Mouse (Mus musculus) stomach, embryonic 14.5 days (tissue): ENCODE measurements around the gene Cd300ld3. TPM values are rescaled to one million over a fixed set of nuclear protein-coding genes. Genes with fewer than 3 reads are reported as not detected.
"Not testable (repeated sequence)": the region's sequence is repeated elsewhere in the genome, so short reads cannot be mapped to it uniquely, and the experiment has no call there.

Experiments
- ATAC-seq: fragments of 200-750 bp; cut with Nextera tagmentation; 2 replicates; pipeline ENCODE4 v1.8.0; 2017; ENCODE audit warnings: low read depth, moderate TSS enrichment; ENCODE audit not compliant: insufficient number of reproducible peaks, insufficient read depth, low FRiP score
- H3K27ac ChIP-seq: fragments of 300-500 bp; sonication (generic); 2 replicates; pipeline ENCODE4 v1.5.1; 2014; ENCODE audit warnings: mild to moderate bottlenecking, low read length, moderate library complexity, mixed read lengths
- H3K27me3 ChIP-seq: fragments of 300-500 bp; sonication (generic); 2 replicates; pipeline ENCODE4 v1.6.1; 2014; ENCODE audit warnings: low read length, control low read depth, mixed read lengths; ENCODE audit not compliant: control insufficient read depth, insufficient read depth
- H3K36me3 ChIP-seq: fragments of 300-500 bp; sonication (generic); 2 replicates; pipeline ENCODE4 v1.6.1; 2014; ENCODE audit warnings: mild to moderate bottlenecking, control low read depth, low read length, moderate library complexity, mixed read lengths; ENCODE audit not compliant: control insufficient read depth, insufficient read depth
- H3K4me1 ChIP-seq: fragments of 300-500 bp; sonication (generic); 2 replicates; pipeline ENCODE4 v1.6.1; 2014; ENCODE audit warnings: low read length, control low read depth, mixed read lengths; ENCODE audit not compliant: control insufficient read depth, insufficient read depth
- H3K4me2 ChIP-seq: fragments of 300-500 bp; sonication (generic); replicated peaks from 2 replicates; pipeline ENCODE4 v1.6.1; 2014; ENCODE audit warnings: low read depth, low read length, control low read depth
- H3K4me3 ChIP-seq: fragments of 300-500 bp; sonication (generic); 2 replicates; pipeline ENCODE4 v1.5.1; 2014; ENCODE audit warnings: low read depth, low read length, control low read depth
- H3K9ac ChIP-seq: fragments of 300-500 bp; sonication (generic); replicated peaks from 2 replicates; pipeline ENCODE4 v1.6.1; 2014; ENCODE audit warnings: low read depth, mild to moderate bottlenecking, control low read depth, low read length, moderate library complexity, mixed read lengths
- H3K9me3 ChIP-seq: fragments of 300-500 bp; sonication (generic); 2 replicates; pipeline ENCODE4 v1.6.1; 2016; ENCODE audit warnings: low read depth, low read length, control low read depth; ENCODE audit not compliant: control insufficient read depth
- WGBS: fragments of 180-500 bp; shearing (Covaris S2); extraction: QIAGEN DNeasy Blood & Tissue Kit; methylation state at CpG from one replicate; pipeline ENCODE4 v1.1.7; 2014; 5-methylcytosine and 5-hydroxymethylcytosine counted together
- polyA plus RNA-seq: library from polyadenylated mRNA; unstranded; fragments of >200 nt; fragmentation: Nextera tagmentation; extraction: Ambion mirVana; gene quantifications from 2 replicates; pipeline ENCODE4 v1.2.1, GENCODE M21; 2014

The Cd300ld3 gene
- polyA plus RNA-seq, 1 experiment from 2014 or later: not detected

GRCm38 (mm10) chr11:115037669-115038068, 10.5 kb downstream of the Cd300ld3 start, which contains the start of gene Cd300ld5:
Cd300ld5 (minus strand) TSS chr11:115037769.
- ATAC-seq: not testable (repeated sequence)

GRCm38 (mm10) chr11:115026912-115027311, 21.3 kb downstream of the Cd300ld3 start, which contains the start of gene Cd300ld4:
Cd300ld4 (minus strand) TSS chr11:115027012.
- H3K36me3 ChIP-seq, H3K4me3 ChIP-seq, H3K4me2 ChIP-seq, H3K4me1 ChIP-seq, H3K9me3 ChIP-seq, H3K27ac ChIP-seq, H3K27me3 ChIP-seq, ATAC-seq, H3K9ac ChIP-seq: not testable (repeated sequence)
- WGBS: no CpG with 5 or more reads among the region's 6 CpGs

More at GRCm38 (mm10) chr11:115037669-115038068, 10.5 kb downstream of the Cd300ld3 start, which contains the start of gene Cd300ld5:
- not testable (repeated sequence) for H3K4me3 ChIP-seq, H3K27me3 ChIP-seq, H3K4me1 ChIP-seq, H3K27ac ChIP-seq, H3K9me3 ChIP-seq, H3K36me3 ChIP-seq, H3K9ac ChIP-seq, H3K4me2 ChIP-seq
- no CpG with 5 or more reads among the region's 6 CpGs for WGBS

DNA sequence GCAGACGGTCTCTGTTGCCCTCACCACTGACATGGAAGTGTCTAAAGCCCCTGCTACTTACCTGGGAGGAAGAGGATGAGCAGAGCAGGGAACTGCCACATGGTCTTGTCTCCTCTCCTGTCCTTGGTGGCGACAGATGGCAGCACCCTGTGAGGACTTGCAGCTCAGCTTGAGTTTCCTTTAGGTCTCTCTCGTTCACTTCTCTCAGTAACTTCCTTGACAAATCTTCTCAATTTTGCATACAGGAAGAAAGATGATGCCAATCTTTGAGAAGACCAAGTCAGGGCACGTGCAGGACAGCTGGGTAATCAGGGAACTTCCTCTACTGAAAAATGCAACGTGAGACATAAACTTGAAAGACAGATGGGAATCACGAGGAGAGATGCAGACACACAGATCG, 32.1 kb downstream of the Cd300ld3 start, which contains the start of gene Cd300ld2:
TSS of gene Cd300ld2 (minus strand) at position 101 of the 400 bp plus-strand sequence.
- H3K9ac ChIP-seq, ATAC-seq, H3K4me2 ChIP-seq, H3K36me3 ChIP-seq, H3K27ac ChIP-seq, H3K9me3 ChIP-seq, H3K27me3 ChIP-seq, H3K4me3 ChIP-seq, H3K4me1 ChIP-seq: not testable (repeated sequence)
- no CpG with 5 or more reads among the region's 7 CpGs for WGBS

- Histone ChIP-seq H3K9ac (no peak overlapping the region), H3K27me3 (no peaks in the 10 kb centered on the region), H3K9me3 (no peaks in the 10 kb centered on the region), H3K27ac (no peak overlapping the region), H3K4me1 (no peaks in the 10 kb centered on the region), H3K36me3 (no peaks in the 10 kb centered on the region), H3K4me2 (no peak overlapping the region), H3K4me3 (no peak overlapping the region)
- 79% methylated on average over 5 of the region's 5 CpGs for WGBS
- no peak for ATAC-seq
These were observed 44.1 kb downstream of the Cd300ld3 start for GRCm38 (mm10) chr11:115004070-115004469.

DNA sequence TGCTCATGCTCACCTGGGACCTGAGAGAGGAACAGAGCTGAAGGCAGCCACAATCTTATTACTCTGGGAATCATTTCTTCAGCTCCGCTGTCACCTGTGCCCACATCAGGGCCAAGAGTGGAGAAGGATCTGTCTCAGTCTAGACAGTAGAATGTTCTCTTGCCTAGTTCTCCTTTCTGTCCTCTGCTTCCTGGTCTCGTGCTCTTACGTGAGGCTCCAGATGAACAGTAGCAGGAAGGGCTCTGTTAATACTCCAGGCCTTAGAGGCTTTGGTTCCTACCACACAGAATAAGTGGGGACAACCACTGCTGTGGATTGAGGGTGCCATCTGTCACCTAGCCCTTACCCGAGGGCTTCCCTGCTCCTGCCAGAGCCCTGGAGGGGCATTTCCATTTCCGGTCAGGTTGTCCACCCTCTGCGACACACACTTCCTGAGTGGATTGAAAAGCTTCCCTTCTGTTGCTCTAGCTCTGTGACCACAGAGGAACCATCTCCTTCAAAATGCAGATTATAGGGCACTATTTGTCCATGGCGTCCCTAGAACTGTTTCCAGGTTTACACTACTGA, 46.7 kb downstream of the Cd300ld3 start, which contains the start of gene Cd300c2:
TSS of gene Cd300c2 (minus strand) at position 407 of the 567 bp plus-strand sequence.
- Histone ChIP-seq H3K36me3 (no peaks in the 10 kb centered on the region), H3K27ac (no peak within 1 kb of the TSS), H3K9ac (no peak within 1 kb of the TSS), H3K9me3 (no peaks in the 10 kb centered on the region), H3K27me3 (no peaks in the 10 kb centered on the region), H3K4me1 (no peaks in the 10 kb centered on the region), H3K4me2 (no peak within 1 kb of the TSS), H3K4me3 (no peak within 1 kb of the TSS)
- no peak for ATAC-seq
- 77% methylated on average over 7 of the region's 7 CpGs for WGBS

Other genes with a start within 250 kb of the Cd300ld3 start
- gene Gpr142, start 249.5 kb downstream of the Cd300ld3 start, polyA plus RNA-seq: 0.23 and 0.39 TPM in 2 replicates
- 23.5 and 27.2 TPM in 2 replicates for gene Gprc5c, start 197.3 kb downstream of the Cd300ld3 start, polyA plus RNA-seq
- 0.90 and 1.1 TPM in 2 replicates for gene Cd300a, start 158.4 kb downstream of the Cd300ld3 start, polyA plus RNA-seq
- 0.12 and 0.21 TPM in 2 replicates for gene Cd300lb, start 114.0 kb downstream of the Cd300ld3 start, polyA plus RNA-seq
- gene Cd300c, start 79.3 kb downstream of the Cd300ld3 start, polyA plus RNA-seq: not detected in 2 replicates
- gene Cd300ld, start 58.5 kb downstream of the Cd300ld3 start, polyA plus RNA-seq: 0.24 and 0.33 TPM in 2 replicates
- gene Cd300c2, start 46.5 kb downstream of the Cd300ld3 start, polyA plus RNA-seq: 1.8 and 2.9 TPM in 2 replicates
- gene Cd300ld2, start 32.2 kb downstream of the Cd300ld3 start, polyA plus RNA-seq: not detected in 2 replicates
- gene Cd300ld4, start 21.4 kb downstream of the Cd300ld3 start, polyA plus RNA-seq: not detected in 2 replicates
- gene Cd300ld5, start 10.6 kb downstream of the Cd300ld3 start, polyA plus RNA-seq: not detected in 2 replicates
- 0.12 TPM in 1 of 2 replicates, not detected in the other for gene Cd300e, start 13.8 kb upstream of the Cd300ld3 start, polyA plus RNA-seq
- 1.3 and 1.5 TPM in 2 replicates for gene Rab37, start 43.0 kb upstream of the Cd300ld3 start, polyA plus RNA-seq
- 0.33 and 0.48 TPM in 2 replicates for gene Cd300lf, start 85.6 kb upstream of the Cd300ld3 start, polyA plus RNA-seq
- gene Slc9a3r1, start 114.9 kb upstream of the Cd300ld3 start, polyA plus RNA-seq: 105 and 114 TPM in 2 replicates
- 10.5 and 13.2 TPM in 2 replicates for gene Tmem104, start 139.1 kb upstream of the Cd300ld3 start, polyA plus RNA-seq
- gene Nat9, start 139.4 kb upstream of the Cd300ld3 start, polyA plus RNA-seq: 18.3 and 20.1 TPM in 2 replicates
- not detected in 2 replicates for gene Grin2c, start 218.8 kb upstream of the Cd300ld3 start, polyA plus RNA-seq
- gene Fdxr, start 228.6 kb upstream of the Cd300ld3 start, polyA plus RNA-seq: 11.5 and 13.3 TPM in 2 replicates
- gene Fads6, start 249.3 kb upstream of the Cd300ld3 start, polyA plus RNA-seq: 1.3 and 1.5 TPM in 2 replicates